Mouse (Mus musculus): ENCODE data around the gene Traf5. TPM values are rescaled to one million over a fixed set of nuclear protein-coding genes. Genes with fewer than 3 reads are reported as not detected.
A peak's percentile ranks its signal among the peaks of the same experiment; 100 is the strongest.

Traf5 gene
- 2.3 and 4.1 TPM in 2 replicates for polyA plus RNA-seq (2016; fragmentation: Nextera tagmentation; extraction: Ambion mirVana)

GRCm38 (mm10) chr1:192091806-192092772 is at the start of gene Traf5:
Traf5 (minus strand) TSS chr1:192092559.
- WGBS: 3% methylated on average over 63 of the region's 63 CpGs
- Histone ChIP-seq H3K4me1 (peaks cover 15% of the 10 kb centered on the region), H3K27me3 (ENCODE audit: poor library complexity, severe bottlenecking) (peaks cover 31% of the 10 kb centered on the region), H3K27ac (peak within 1 kb of the TSS; percentile 82), H3K36me3 (replicated peaks) (no peaks in the 10 kb centered on the region), H3K4me3 (peak within 1 kb of the TSS; percentile 66), H3K9me3 (no peaks in the 10 kb centered on the region)
- peak; percentile 94 for DNase-seq (ENCODE audit: extremely low spot score, low spot score)

DNA sequence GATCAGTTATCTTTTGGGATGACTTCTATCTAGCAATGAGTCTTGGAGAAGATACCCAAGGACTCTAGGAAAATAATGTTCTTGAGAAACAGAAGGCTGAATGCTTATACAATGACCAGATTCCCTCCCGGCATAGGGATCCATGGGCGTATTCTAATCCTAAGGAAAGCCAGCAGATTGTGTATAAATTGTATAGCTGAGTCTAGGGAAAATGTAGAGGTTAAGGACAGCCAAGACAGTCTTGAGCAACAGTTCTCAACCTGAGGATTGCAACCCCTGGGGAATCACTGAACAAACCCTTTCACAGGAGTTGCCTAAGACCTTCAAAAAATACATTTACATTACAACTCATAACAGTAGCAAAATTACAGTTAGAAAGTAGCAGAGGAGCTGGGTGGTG is 48.0 kb upstream of the Traf5 start:
- Histone ChIP-seq H3K27me3 (ENCODE audit: poor library complexity, severe bottlenecking) (no peaks in the 10 kb centered on the region), H3K4me3 (no peak overlapping the region), H3K27ac (no peak overlapping the region), H3K4me1 (peaks cover 31% of the 10 kb centered on the region), H3K36me3 (replicated peaks) (no peaks in the 10 kb centered on the region), H3K9me3 (no peaks in the 10 kb centered on the region)
- 95% methylated on average over 2 of the region's 2 CpGs for WGBS
- no peak for DNase-seq (ENCODE audit: extremely low spot score, low spot score)

- under 1% methylated on average over 53 of the region's 88 CpGs for WGBS
Measured at GRCm38 (mm10) chr1:192137926-192138910, 45.9 kb upstream of the Traf5 start, which contains the start of gene Rcor3. Rcor3 (minus strand) TSS chr1:192138062.

GRCm38 (mm10) chr1:192137291-192137925 is 45.0 kb upstream of the Traf5 start:
- Histone ChIP-seq H3K27me3 (ENCODE audit: poor library complexity, severe bottlenecking) (no peaks in the 10 kb centered on the region), H3K9me3 (no peaks in the 10 kb centered on the region), H3K36me3 (replicated peaks) (no peaks in the 10 kb centered on the region), H3K27ac (peak overlapping the region; percentile 98), H3K4me3 (peak overlapping the region; percentile 87), H3K4me1 (peaks cover 34% of the 10 kb centered on the region)
- under 1% methylated on average over 31 of the region's 61 CpGs for WGBS
- no peak for DNase-seq (ENCODE audit: extremely low spot score, low spot score)

More at GRCm38 (mm10) chr1:192137926-192138910, 45.9 kb upstream of the Traf5 start, which contains the start of gene Rcor3:
- Histone ChIP-seq H3K36me3 (replicated peaks) (no peaks in the 10 kb centered on the region), H3K27ac (peak within 1 kb of the TSS; percentile 98), H3K4me1 (peaks cover 34% of the 10 kb centered on the region), H3K9me3 (no peaks in the 10 kb centered on the region), H3K27me3 (ENCODE audit: poor library complexity, severe bottlenecking) (no peaks in the 10 kb centered on the region), H3K4me3 (peak within 1 kb of the TSS; percentile 87)
- peak; percentile 77 for DNase-seq (ENCODE audit: extremely low spot score, low spot score)

- peak; percentile 84 for DNase-seq (ENCODE audit: extremely low spot score, low spot score)
- Histone ChIP-seq H3K4me1 (peaks cover 34% of the 10 kb centered on the region), H3K4me3 (peak overlapping the region; percentile 87), H3K27me3 (ENCODE audit: poor library complexity, severe bottlenecking) (no peaks in the 10 kb centered on the region), H3K9me3 (no peaks in the 10 kb centered on the region), H3K27ac (peak overlapping the region; percentile 98), H3K36me3 (replicated peaks) (no peaks in the 10 kb centered on the region)
- WGBS: under 1% methylated on average over 53 of the region's 55 CpGs
Measured at GRCm38 (mm10) chr1:192136561-192137290, 44.4 kb upstream of the Traf5 start.

GRCm38 (mm10) chr1:192130202-192130601 is 37.8 kb upstream of the Traf5 start:
- H3K4me1 ChIP-seq: 0 out of 2 replicates have a peak, but pooled peaks cover under 1% of the 10 kb centered on the region
- 94% methylated on average over 1 of the region's 1 CpGs for WGBS
- H3K27ac ChIP-seq: no peak overlapping the region
- DNase-seq (ENCODE audit: extremely low spot score, low spot score): no peak
- peaks cover 27% of the 10 kb centered on the region for H3K36me3 ChIP-seq (replicated peaks)
- H3K27me3 ChIP-seq (ENCODE audit: poor library complexity, severe bottlenecking): no peaks in the 10 kb centered on the region
- no peaks in the 10 kb centered on the region for H3K9me3 ChIP-seq
- H3K4me3 ChIP-seq: no peak overlapping the region

DNA sequence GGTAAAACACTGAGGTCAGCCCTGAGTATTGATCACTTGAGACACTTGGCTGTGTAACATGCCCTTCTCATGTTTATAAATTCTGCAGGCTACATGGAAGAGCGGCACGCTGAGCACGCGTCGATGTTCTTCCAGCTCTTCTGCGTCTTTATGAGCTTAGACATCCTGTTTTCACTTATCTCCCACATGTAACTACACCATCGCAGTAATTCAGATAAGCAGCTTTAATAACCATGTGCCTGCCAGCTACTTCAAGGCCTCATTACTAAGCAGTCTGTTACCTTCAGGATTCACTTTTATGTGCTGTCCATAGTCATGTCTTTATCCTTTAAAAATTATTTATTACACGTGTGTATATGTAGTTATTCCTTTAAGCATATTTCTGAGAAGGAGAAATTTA is 36.0 kb upstream of the Traf5 start:
- H3K27ac ChIP-seq: no peak overlapping the region
- no peaks in the 10 kb centered on the region for H3K27me3 ChIP-seq (ENCODE audit: poor library complexity, severe bottlenecking)
- H3K4me1 ChIP-seq: no peaks in the 10 kb centered on the region
- DNase-seq (ENCODE audit: extremely low spot score, low spot score): no peak
- WGBS: 96% methylated on average over 8 of the region's 8 CpGs
- H3K4me3 ChIP-seq: no peak overlapping the region
- no peaks in the 10 kb centered on the region for H3K9me3 ChIP-seq
- H3K36me3 ChIP-seq (replicated peaks): peaks cover 39% of the 10 kb centered on the region

DNA sequence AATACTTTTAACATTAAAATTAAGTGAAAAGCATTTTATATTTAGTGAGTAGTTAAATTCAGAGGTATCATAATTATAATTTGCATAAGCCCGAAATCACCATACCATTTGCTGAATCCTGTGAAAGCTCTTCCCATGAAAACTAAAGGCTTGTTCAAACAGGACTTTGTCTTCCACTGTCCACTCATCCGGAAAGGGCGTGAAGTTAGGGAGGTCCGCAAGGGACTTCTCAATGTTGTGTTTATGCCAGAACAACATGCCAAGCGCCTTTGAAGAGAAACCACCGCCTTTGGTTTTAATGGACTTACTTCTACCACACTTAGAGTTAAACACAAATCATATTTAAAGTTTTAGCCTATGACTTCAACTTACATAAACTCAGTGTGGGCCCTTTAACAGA is 33.4 kb upstream of the Traf5 start:
- 93% methylated on average over 6 of the region's 6 CpGs for WGBS
- no peaks in the 10 kb centered on the region for H3K27me3 ChIP-seq (ENCODE audit: poor library complexity, severe bottlenecking)
- H3K4me1 ChIP-seq: no peaks in the 10 kb centered on the region
- peaks cover 60% of the 10 kb centered on the region for H3K36me3 ChIP-seq (replicated peaks)
- no peaks in the 10 kb centered on the region for H3K9me3 ChIP-seq
- no peak overlapping the region for H3K27ac ChIP-seq
- H3K4me3 ChIP-seq: no peak overlapping the region
- no peak for DNase-seq (ENCODE audit: extremely low spot score, low spot score)

DNA sequence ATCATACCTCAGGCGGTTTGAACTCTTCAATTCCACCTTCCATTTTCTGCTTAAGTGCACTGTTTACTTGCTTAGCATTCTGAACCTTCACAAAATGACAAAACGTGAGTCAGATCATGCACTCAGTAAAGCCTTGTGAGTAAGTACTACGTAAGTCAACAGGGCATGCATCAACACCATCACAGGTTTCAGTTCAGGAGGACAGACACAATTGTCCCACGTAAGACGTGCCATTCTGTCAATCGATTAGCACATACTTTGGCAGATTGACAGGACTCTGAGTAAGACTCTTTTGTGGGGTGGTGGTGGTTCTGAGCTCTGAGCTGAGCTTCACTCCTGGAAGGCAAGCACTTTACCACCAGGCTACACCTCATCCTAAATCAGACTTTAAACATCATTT is 23.9 kb upstream of the Traf5 start:
- peaks cover 72% of the 10 kb centered on the region for H3K36me3 ChIP-seq (replicated peaks)
- no peak overlapping the region for H3K27ac ChIP-seq
- H3K9me3 ChIP-seq: no peaks in the 10 kb centered on the region
- H3K4me3 ChIP-seq: no peak overlapping the region
- H3K4me1 ChIP-seq: no peaks in the 10 kb centered on the region
- DNase-seq (ENCODE audit: extremely low spot score, low spot score): no peak
- 88% methylated on average over 6 of the region's 6 CpGs for WGBS
- H3K27me3 ChIP-seq (ENCODE audit: poor library complexity, severe bottlenecking): no peaks in the 10 kb centered on the region

DNA sequence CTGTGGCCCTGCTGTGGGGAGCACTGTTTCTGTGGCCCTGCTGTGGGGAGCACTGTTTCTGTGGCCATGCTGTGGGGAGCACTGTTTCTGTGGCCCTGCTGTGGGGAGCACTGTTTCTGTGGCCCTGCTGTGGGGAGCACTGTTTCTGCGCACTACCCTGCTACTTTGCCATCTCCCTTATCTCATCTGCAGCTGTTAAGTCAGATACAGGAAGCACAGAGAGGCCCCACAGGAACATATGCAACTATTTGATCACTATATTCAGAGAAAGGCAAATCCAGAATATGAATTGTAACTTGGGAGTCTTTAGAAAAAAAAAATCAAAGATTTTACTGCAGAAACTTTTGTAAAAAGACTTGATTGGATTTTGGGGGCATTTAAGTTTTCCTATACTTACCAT is 23.0 kb upstream of the Traf5 start:
- H3K9me3 ChIP-seq: no peaks in the 10 kb centered on the region
- H3K36me3 ChIP-seq (replicated peaks): peaks cover 72% of the 10 kb centered on the region
- WGBS: 97% methylated on average over 1 of the region's 1 CpGs
- no peak for DNase-seq (ENCODE audit: extremely low spot score, low spot score)
- H3K27me3 ChIP-seq (ENCODE audit: poor library complexity, severe bottlenecking): no peaks in the 10 kb centered on the region
- H3K27ac ChIP-seq: no peak overlapping the region
- no peaks in the 10 kb centered on the region for H3K4me1 ChIP-seq
- H3K4me3 ChIP-seq: no peak overlapping the region

DNA sequence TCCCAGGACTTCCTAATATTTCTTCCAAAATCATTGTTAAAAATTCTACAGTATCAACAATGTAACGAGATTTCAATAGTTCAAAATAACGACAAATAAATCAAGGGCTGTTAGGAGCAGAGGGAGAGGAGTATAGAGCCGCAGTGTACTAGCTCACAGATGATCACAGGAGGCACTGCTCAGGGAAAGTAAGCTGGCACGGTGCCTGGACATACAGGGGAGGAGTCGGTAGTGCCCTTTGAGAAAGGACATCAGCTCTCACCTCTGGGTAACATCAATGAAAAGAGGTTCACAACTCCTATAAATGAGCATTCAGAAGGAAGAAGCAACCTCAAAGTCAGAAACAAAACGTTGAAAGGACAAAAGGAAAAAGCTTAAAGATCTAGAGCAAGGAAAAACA is 16.8 kb upstream of the Traf5 start:
- DNase-seq (ENCODE audit: extremely low spot score, low spot score): no peak
- H3K27ac ChIP-seq: no peak overlapping the region
- peaks cover 39% of the 10 kb centered on the region for H3K36me3 ChIP-seq (replicated peaks)
- no peak overlapping the region for H3K4me3 ChIP-seq
- WGBS: 90% methylated on average over 6 of the region's 6 CpGs
- H3K27me3 ChIP-seq (ENCODE audit: poor library complexity, severe bottlenecking): no peaks in the 10 kb centered on the region
- no peaks in the 10 kb centered on the region for H3K4me1 ChIP-seq
- no peaks in the 10 kb centered on the region for H3K9me3 ChIP-seq
